ENCODE assay signal across 18 mouse cellular contexts in the genomic region with DNA sequence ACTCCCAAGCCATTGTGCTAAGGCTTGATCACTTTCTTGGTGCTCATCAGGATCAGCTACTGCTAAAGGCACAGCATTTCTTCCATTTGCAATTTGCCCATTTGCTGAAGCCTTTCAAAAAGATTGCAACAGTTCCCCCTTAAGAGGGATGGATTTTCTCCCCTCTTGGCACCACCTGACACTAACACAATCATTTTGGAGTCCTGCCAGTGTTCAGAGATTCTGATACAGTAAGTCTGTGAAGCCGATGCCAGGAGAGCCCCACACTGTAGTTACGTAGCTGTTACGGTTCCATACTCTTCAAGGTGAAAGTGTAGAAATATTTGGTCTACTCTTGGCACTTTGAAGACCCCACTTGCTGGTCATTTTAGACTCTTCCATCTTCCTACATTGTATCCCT.
DNase-seq lines count a peak whose midpoint lies in the region; ATAC-seq and TF ChIP-seq lines count a peak whose summit lies in the region.
"Had no signal": no experiment of that assay in that cellular context is flagged by ENCODE, and none has a peak within 500 bp of the region (broad histone marks: within the 10 kb centered on the region; RNA-seq: fewer than 3 reads in every experiment).

No protein-coding gene starts in this region.

- H3K9me3 ChIP-seq in forebrain, embryonic 14.5 days (replicated peaks; ENCODE audit: control insufficient read depth, low read length), result no peaks in the 10 kb centered on the region
- H3K9me3 ChIP-seq in forebrain, embryonic 12.5 days, result no peaks in the 10 kb centered on the region
- H3K9me3 ChIP-seq in hindbrain, embryonic 14.5 days (ENCODE audit: control insufficient read depth, low read length), result no peaks in the 10 kb centered on the region
- no peaks in the 10 kb centered on the region for H3K9me3 ChIP-seq in hindbrain, embryonic 12.5 days (replicated peaks)
- no peaks in the 10 kb centered on the region for H3K9me3 ChIP-seq in MEL (replicated peaks; ENCODE audit: insufficient read depth, low read length)
- H3K9me3 ChIP-seq: hindbrain, embryonic 13.5 days had no signal

- H3K4me1 ChIP-seq in forebrain, embryonic 14.5 days (ENCODE audit: control insufficient read depth, insufficient read depth, low read length), result peaks cover 4% of the 10 kb centered on the region; the same call in 1 of the 2 replicates
- H3K4me1 ChIP-seq in forebrain, embryonic 12.5 days, result peaks cover 10% of the 10 kb centered on the region
- H3K4me1 ChIP-seq in hindbrain, embryonic 14.5 days (replicated peaks; ENCODE audit: control insufficient read depth, insufficient read depth, low read length), result 0 out of 2 replicates have a peak, but pooled peaks cover 8% of the 10 kb centered on the region
- no peaks in the 10 kb centered on the region for H3K4me1 ChIP-seq in hindbrain, embryonic 12.5 days
- no peaks in the 10 kb centered on the region for H3K4me1 ChIP-seq in MEL (ENCODE audit: control insufficient read depth in 1 of 2, insufficient read depth in 2 of 2, low read length in 2 of 2)

- WGBS in forebrain, embryonic 14.5 days, result 17% methylated on average over 3 of the region's 3 CpGs
- 69% methylated on average over 3 of the region's 3 CpGs for WGBS in forebrain, embryonic 12.5 days
- 62% methylated on average over 3 of the region's 3 CpGs for WGBS in hindbrain, embryonic 14.5 days
- WGBS in hindbrain, embryonic 12.5 days, result 85% methylated on average over 3 of the region's 3 CpGs

- no peak for TF ChIP-seq CTCF in MEL (IDR thresholded peaks at IDR 0.05 in 2 of 3, conservative IDR thresholded peaks at IDR 0.05 in 1 of 3; ENCODE audit: control insufficient read depth in 1 of 3, insufficient read depth in 1 of 3, low read depth in 2 of 3, low read length in 3 of 3, poor library complexity in 1 of 3, severe bottlenecking in 1 of 3)
- TF ChIP-seq CTCF in brain, embryonic 14.5 days (IDR thresholded peaks at IDR 0.05; ENCODE audit: borderline replicate concordance, extremely low read depth, insufficient read depth, insufficient read length), result no peak

- no peak overlapping the region for H3K9ac ChIP-seq in forebrain, embryonic 14.5 days (ENCODE audit: low read length)
- H3K9ac ChIP-seq in forebrain, embryonic 12.5 days, result no peak overlapping the region
- H3K9ac ChIP-seq in hindbrain, embryonic 14.5 days, result no peak overlapping the region
- no peak overlapping the region for H3K9ac ChIP-seq in hindbrain, embryonic 12.5 days
- H3K9ac ChIP-seq in MEL (ENCODE audit: control insufficient read depth, low read depth, low read length, poor library complexity, severe bottlenecking), result no peak overlapping the region
- H3K9ac ChIP-seq: hindbrain, embryonic 13.5 days had no signal

- no peaks in the 10 kb centered on the region for H3K79me2 ChIP-seq in MEL (ENCODE audit: control insufficient read depth, insufficient read depth, low read length, poor library complexity)

- H3K36me3 ChIP-seq in forebrain, embryonic 14.5 days (ENCODE audit: control insufficient read depth, insufficient read depth, low read length), result no peaks in the 10 kb centered on the region
- no peaks in the 10 kb centered on the region for H3K36me3 ChIP-seq in forebrain, embryonic 12.5 days (replicated peaks)
- no peaks in the 10 kb centered on the region for H3K36me3 ChIP-seq in hindbrain, embryonic 14.5 days (replicated peaks; ENCODE audit: control insufficient read depth, insufficient read depth)
- no peaks in the 10 kb centered on the region for H3K36me3 ChIP-seq in hindbrain, embryonic 12.5 days
- H3K36me3 ChIP-seq in MEL (ENCODE audit: control insufficient read depth in 1 of 2, insufficient read depth in 2 of 2, low read length in 2 of 2), result no peaks in the 10 kb centered on the region
- H3K36me3 ChIP-seq: hindbrain, embryonic 13.5 days had no signal

- H3K27me3 ChIP-seq in forebrain, embryonic 14.5 days (replicated peaks; ENCODE audit: control insufficient read depth, insufficient read depth, low read length), result no peaks in the 10 kb centered on the region; the same call in 1 of the 2 replicates
- peaks cover 24% of the 10 kb centered on the region for H3K27me3 ChIP-seq in forebrain, embryonic 12.5 days
- H3K27me3 ChIP-seq in hindbrain, embryonic 14.5 days (ENCODE audit: control insufficient read depth, insufficient read depth, low read length), result no peaks in the 10 kb centered on the region
- H3K27me3 ChIP-seq in hindbrain, embryonic 12.5 days, result no peaks in the 10 kb centered on the region
- H3K27me3 ChIP-seq in MEL (ENCODE audit: control insufficient read depth in 1 of 2, insufficient read depth in 2 of 2, low read length in 2 of 2), result no peaks in the 10 kb centered on the region
- H3K27me3 ChIP-seq: hindbrain, embryonic 13.5 days had no signal

- no peak overlapping the region for H3K4me3 ChIP-seq in forebrain, embryonic 14.5 days (ENCODE audit: low read depth, low read length)
- no peak overlapping the region for H3K4me3 ChIP-seq in forebrain, embryonic 12.5 days (replicated peaks)
- no peak overlapping the region for H3K4me3 ChIP-seq in hindbrain, embryonic 14.5 days (replicated peaks; ENCODE audit: low read length)
- no peak overlapping the region for H3K4me3 ChIP-seq in hindbrain, embryonic 12.5 days
- H3K4me3 ChIP-seq in MEL (ENCODE audit: control insufficient read depth in 1 of 2, insufficient read depth in 1 of 2, low read depth in 2 of 2, low read length in 2 of 2), result no peak overlapping the region
- H3K4me3 ChIP-seq: hindbrain, embryonic 13.5 days had no signal

- TF ChIP-seq POLR2A in MEL (IDR thresholded peaks at IDR 0.05; ENCODE audit: control insufficient read depth in 1 of 2, insufficient read depth in 1 of 2, low read depth in 1 of 2, low read length in 2 of 2, poor library complexity in 1 of 2), result no peak
- TF ChIP-seq POLR2A in brain, embryonic 14.5 days (IDR thresholded peaks at IDR 0.05; ENCODE audit: borderline replicate concordance, extremely low read depth, insufficient read depth, insufficient read length, poor library complexity, severe bottlenecking), result no peak

- 0 out of 2 replicates have a peak, but pooled peaks have one; percentile 30 for ATAC-seq in forebrain, embryonic 14.5 days
- ATAC-seq in forebrain, embryonic 12.5 days (ENCODE audit: low FRiP score), result no peak
- ATAC-seq in hindbrain, embryonic 14.5 days (ENCODE audit: low FRiP score), result no peak
- ATAC-seq in hindbrain, embryonic 12.5 days (ENCODE audit: low FRiP score), result no peak

- DNase-seq in forebrain, embryonic 14.5 days (ENCODE audit: low spot score), result peak; percentile 85
- peak; percentile 45 for DNase-seq in hindbrain, embryonic 14.5 days (ENCODE audit: low spot score)
- peak; percentile 16 for DNase-seq in MEL (ENCODE audit: low read depth, low spot score)
- DNase-seq in brain, embryonic 14.5 days (ENCODE audit: low read depth), result peak; percentile 80
- no peak for DNase-seq in gastrocnemius, adult 8-10 months (ENCODE audit: low spot score in 2 of 2)
- DNase-seq: adrenal gland, postnatal 10 days; cerebellum, adult 11-12 months; cerebellum, adult 9-10 months; gastrocnemius, postnatal 10 days; heart, adult 18-20 months; heart, postnatal 36 days; kidney, adult 11 months; kidney, adult 9 months had no signal

- H3K27ac ChIP-seq in forebrain, embryonic 14.5 days (ENCODE audit: low read depth, low read length), result no peak overlapping the region
- no peak overlapping the region for H3K27ac ChIP-seq in forebrain, embryonic 12.5 days
- H3K27ac ChIP-seq in hindbrain, embryonic 14.5 days, result no peak overlapping the region
- no peak overlapping the region for H3K27ac ChIP-seq in hindbrain, embryonic 12.5 days
- no peak overlapping the region for H3K27ac ChIP-seq in MEL (ENCODE audit: control insufficient read depth, low read depth, low read length)
- H3K27ac ChIP-seq: hindbrain, embryonic 13.5 days; kidney, postnatal 0 days had no signal

- TF ChIP-seq EP300 in MEL (IDR thresholded peaks at IDR 0.05; ENCODE audit: low read depth in 1 of 2, low read length in 2 of 2), result no peak

- no peak overlapping the region for H3K4me2 ChIP-seq in forebrain, embryonic 14.5 days (ENCODE audit: low read length)
- H3K4me2 ChIP-seq in forebrain, embryonic 12.5 days, result no peak overlapping the region
- H3K4me2 ChIP-seq in hindbrain, embryonic 14.5 days (replicated peaks), result no peak overlapping the region
- no peak overlapping the region for H3K4me2 ChIP-seq in hindbrain, embryonic 12.5 days (replicated peaks)
- H3K4me2 ChIP-seq: heart, embryonic 11.5 days; hindbrain, embryonic 13.5 days had no signal

- TF ChIP-seq RAD21 in MEL (IDR thresholded peaks at IDR 0.05; ENCODE audit: low read depth, low read length), result no peak

TF ChIP-seq in MEL, 35 proteins besides CTCF, POLR2A, EP300 and RAD21:
- TF ChIP-seq USF1 (IDR thresholded peaks at IDR 0.05; ENCODE audit: low read depth, low read length) (no peak), KAT2A (conservative IDR thresholded peaks at IDR 0.05; ENCODE audit: low read depth, low read length) (no peak), MAZ (IDR thresholded peaks at IDR 0.05; ENCODE audit: low read depth, low read length) (no peak), MEF2A (IDR thresholded peaks at IDR 0.05; ENCODE audit: extremely low read depth, insufficient replicate concordance, low read depth, low read length, poor library complexity, severe bottlenecking) (no peak), E2F4 (IDR thresholded peaks at IDR 0.05; ENCODE audit: borderline replicate concordance, low read depth, low read length) (no peak), USF2 (IDR thresholded peaks at IDR 0.05; ENCODE audit: borderline replicate concordance in 1 of 2, insufficient read depth in 1 of 2, low read depth in 1 of 2, low read length in 2 of 2) (no peak), POLR2AphosphoS5 (IDR thresholded peaks at IDR 0.05; ENCODE audit: borderline replicate concordance, low read depth, low read length) (no peak), GABPA (IDR thresholded peaks at IDR 0.05; ENCODE audit: low read depth, low read length) (no peak), SMC3 (IDR thresholded peaks at IDR 0.05; ENCODE audit: low read depth, low read length) (no peak), NRF1 (IDR thresholded peaks at IDR 0.05; ENCODE audit: insufficient read depth, low read depth, low read length, poor library complexity, severe bottlenecking) (no peak), ZNF384 (IDR thresholded peaks at IDR 0.05; ENCODE audit: low read depth, low read length) (no peak), ELF1 (IDR thresholded peaks at IDR 0.05; ENCODE audit: low read depth, low read length) (no peak)

Comparison
In these comparisons a context has a peak if more than half of its experiments do, and no peak if none do; other contexts are left out.
1. DNase-seq: peak in forebrain, embryonic 14.5 days (single experiment), hindbrain, embryonic 14.5 days (single experiment), MEL (single experiment) and brain, embryonic 14.5 days (single experiment); none in gastrocnemius, adult 8-10 months (0 of 2).